Mouse (Mus musculus) embryonic facial prominence, embryonic 12.5 days (tissue): ENCODE data around the gene Shank2. TPM values are rescaled to one million over a fixed set of nuclear protein-coding genes. Genes with fewer than 3 reads are reported as not detected.

Experiments used
- ATAC-seq: fragments of 200-750 bp; cut with Nextera tagmentation; 2 replicates; pipeline ENCODE4 v1.8.0; 2017; ENCODE audit not compliant: insufficient number of reproducible peaks, insufficient read depth, low FRiP score, low TSS enrichment
- H3K27ac ChIP-seq: fragments of 300-500 bp; sonication (generic); 2 replicates; pipeline ENCODE4 v1.5.1; 2016; ENCODE audit warnings: mild to moderate bottlenecking
- H3K27me3 ChIP-seq: fragments of 300-500 bp; sonication (generic); 2 replicates; pipeline ENCODE4 v1.6.1; 2016; ENCODE audit warnings: mild to moderate bottlenecking, moderate library complexity
- H3K36me3 ChIP-seq: fragments of 300-500 bp; sonication (generic); 2 replicates; pipeline ENCODE4 v1.6.1; 2016; ENCODE audit warnings: mild to moderate bottlenecking
- H3K4me1 ChIP-seq: fragments of 300-500 bp; sonication (generic); 2 replicates; pipeline ENCODE4 v1.6.1; 2016
- H3K4me2 ChIP-seq: fragments of 300-500 bp; sonication (generic); replicated peaks from 2 replicates; pipeline ENCODE4 v1.6.1; 2016; ENCODE audit warnings: mild to moderate bottlenecking, moderate library complexity
- H3K4me3 ChIP-seq: fragments of 300-500 bp; sonication (generic); 2 replicates; pipeline ENCODE4 v1.5.1; 2016; ENCODE audit warnings: mild to moderate bottlenecking
- H3K9ac ChIP-seq: fragments of 300-500 bp; sonication (generic); 2 replicates; pipeline ENCODE4 v1.6.1; 2016; ENCODE audit warnings: mild to moderate bottlenecking, moderate library complexity
- H3K9me3 ChIP-seq: fragments of 300-500 bp; sonication (generic); 2 replicates; pipeline ENCODE4 v1.6.1; 2016; ENCODE audit warnings: mild to moderate bottlenecking, moderate library complexity
- WGBS: fragments of 180-500 bp; shearing (Covaris S2); methylation state at CpG from one replicate; pipeline ENCODE4 v1.1.7; 2016; 5-methylcytosine and 5-hydroxymethylcytosine counted together
- polyA plus RNA-seq: library from polyadenylated mRNA; unstranded; fragments of >200 nt; fragmentation: Nextera tagmentation; extraction: Ambion mirVana; gene quantifications from 2 replicates; pipeline ENCODE4 v1.2.1, GENCODE M21; 2016

Gene Shank2
- polyA plus RNA-seq, 1 experiment from 2014 or later = 1.00 TPM

DNA sequence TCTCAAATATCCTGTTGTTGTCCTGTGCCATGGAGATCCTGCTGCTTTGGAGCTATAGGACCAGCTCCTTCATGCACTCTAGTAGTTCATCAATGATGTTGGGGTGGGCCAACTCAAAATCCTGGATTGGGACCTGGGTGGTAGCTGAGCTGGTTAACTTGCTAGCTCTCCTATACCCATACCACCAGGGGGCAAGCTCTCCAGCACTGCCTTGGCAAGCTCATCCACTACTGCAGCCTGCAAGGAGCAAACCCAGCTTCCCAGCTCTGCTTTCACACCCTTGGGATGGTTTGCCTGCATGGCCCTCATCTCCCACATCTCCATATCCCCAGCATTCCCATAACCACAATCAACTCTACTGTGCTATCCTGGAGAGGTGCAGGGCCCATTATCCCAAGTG, 10.6 kb upstream of the Shank2 start:
- Histone ChIP-seq H3K9me3 (no peaks in the 10 kb centered on the region), H3K27me3 (no peaks in the 10 kb centered on the region), H3K9ac (no peak overlapping the region), H3K27ac (no peak overlapping the region), H3K4me3 (no peak overlapping the region), H3K36me3 (no peaks in the 10 kb centered on the region), H3K4me1 (no peaks in the 10 kb centered on the region), H3K4me2 (no peak overlapping the region)
- no peak for ATAC-seq

- H3K27me3 ChIP-seq = no peaks in the 10 kb centered on the region
- no peak overlapping the region for H3K4me3 ChIP-seq
- H3K36me3 ChIP-seq = no peaks in the 10 kb centered on the region
- H3K27ac ChIP-seq = no peak overlapping the region
- no peak overlapping the region for H3K9ac ChIP-seq
- ATAC-seq = no peak
- peaks cover 4% of the 10 kb centered on the region; the same call in 1 of the 2 replicates for H3K9me3 ChIP-seq
- WGBS = 84% methylated on average over 3 of the region's 3 CpGs
- no peaks in the 10 kb centered on the region for H3K4me1 ChIP-seq
- H3K4me2 ChIP-seq = no peak overlapping the region
Measured at GRCm38 (mm10) chr7:143999073-143999472, 2.7 kb upstream of the Shank2 start.

- Histone ChIP-seq H3K9me3 (no peaks in the 10 kb centered on the region), H3K4me1 (no peaks in the 10 kb centered on the region), H3K4me2 (no peak overlapping the region), H3K4me3 (no peak overlapping the region), H3K9ac (no peak overlapping the region), H3K36me3 (no peaks in the 10 kb centered on the region), H3K27me3 (no peaks in the 10 kb centered on the region), H3K27ac (no peak overlapping the region)
- 87% methylated on average over 3 of the region's 3 CpGs for WGBS
- no peak for ATAC-seq
Measured at GRCm38 (mm10) chr7:144003471-144003870, 1.7 kb downstream of the Shank2 start.

DNA sequence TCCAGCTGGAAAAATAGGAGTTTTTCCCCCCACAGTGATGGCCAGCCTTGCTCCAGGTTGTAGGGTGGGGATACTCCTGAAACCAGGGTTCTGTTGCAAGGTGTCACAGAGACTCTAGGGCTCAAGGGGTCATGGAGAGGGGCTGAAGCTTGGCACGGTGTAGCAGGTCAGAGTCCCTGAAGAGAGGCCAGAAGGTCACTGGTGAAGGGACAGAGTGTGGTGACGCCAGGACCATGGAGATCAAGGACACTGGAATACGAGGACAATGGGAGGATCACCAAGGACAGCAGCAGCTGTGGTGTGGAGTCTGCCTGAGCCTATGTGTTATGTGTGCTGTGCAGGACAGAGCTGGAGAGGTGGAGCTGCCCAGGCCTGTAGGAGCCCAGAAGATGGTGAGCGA, 6.4 kb downstream of the Shank2 start:
- H3K27me3 ChIP-seq = no peaks in the 10 kb centered on the region
- ATAC-seq = no peak
- H3K36me3 ChIP-seq = no peaks in the 10 kb centered on the region
- no peak overlapping the region for H3K4me2 ChIP-seq
- no peak overlapping the region for H3K4me3 ChIP-seq
- no peak overlapping the region for H3K9ac ChIP-seq
- no peak overlapping the region for H3K27ac ChIP-seq
- no peaks in the 10 kb centered on the region for H3K9me3 ChIP-seq
- no peaks in the 10 kb centered on the region for H3K4me1 ChIP-seq
- WGBS = 70% methylated on average over 4 of the region's 4 CpGs

DNA sequence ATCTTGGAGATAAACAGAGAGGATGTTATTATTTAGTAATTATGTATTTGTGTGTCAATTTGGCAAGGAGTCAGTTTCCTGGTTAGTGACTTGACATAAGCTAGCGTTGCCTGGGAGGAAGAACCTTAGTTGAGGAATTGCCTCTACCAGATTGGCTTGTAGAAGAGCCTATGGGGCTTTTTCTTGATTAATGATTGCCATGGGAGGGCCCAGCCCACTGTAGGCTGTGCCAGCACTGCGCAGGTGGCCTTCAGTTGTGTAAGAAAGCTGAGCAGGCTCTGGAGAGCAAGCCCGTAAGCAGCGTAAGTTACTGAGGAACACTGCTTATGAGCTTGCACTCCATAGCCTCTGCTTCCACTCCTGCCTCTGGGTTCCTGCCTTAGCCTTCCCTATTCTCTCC, 7.3 kb downstream of the Shank2 start:
- Histone ChIP-seq H3K4me1 (no peaks in the 10 kb centered on the region), H3K27me3 (no peaks in the 10 kb centered on the region), H3K36me3 (no peaks in the 10 kb centered on the region), H3K9me3 (no peaks in the 10 kb centered on the region), H3K4me2 (no peak overlapping the region), H3K27ac (no peak overlapping the region), H3K9ac (no peak overlapping the region), H3K4me3 (no peak overlapping the region)
- 88% methylated on average over 4 of the region's 4 CpGs for WGBS
- no peak for ATAC-seq

DNA sequence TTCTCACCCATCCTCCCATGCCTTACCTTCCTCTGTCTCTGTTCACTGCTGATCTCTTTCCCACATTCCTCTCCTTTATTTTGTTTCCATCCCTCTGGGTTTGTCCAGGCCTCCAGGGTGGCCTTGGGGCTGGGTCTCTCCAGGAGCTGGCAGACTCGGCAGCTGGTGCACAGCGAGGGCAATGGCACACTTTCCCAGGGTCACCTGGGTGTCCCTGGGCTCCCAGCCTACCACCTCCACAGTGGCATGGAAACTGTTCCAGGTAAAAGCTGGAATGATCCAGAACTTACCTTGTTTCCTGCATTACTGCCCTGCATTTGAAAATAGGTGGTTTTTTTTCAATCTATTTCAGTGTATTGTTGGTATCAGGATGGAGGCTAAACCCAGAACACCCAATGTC, 12.8 kb downstream of the Shank2 start:
- Histone ChIP-seq H3K4me1 (no peaks in the 10 kb centered on the region), H3K4me3 (no peak overlapping the region), H3K9ac (no peak overlapping the region), H3K9me3 (no peaks in the 10 kb centered on the region), H3K27ac (no peak overlapping the region), H3K4me2 (no peak overlapping the region), H3K27me3 (no peaks in the 10 kb centered on the region), H3K36me3 (no peaks in the 10 kb centered on the region)
- no peak for ATAC-seq
- WGBS = 58% methylated on average over 2 of the region's 2 CpGs

DNA sequence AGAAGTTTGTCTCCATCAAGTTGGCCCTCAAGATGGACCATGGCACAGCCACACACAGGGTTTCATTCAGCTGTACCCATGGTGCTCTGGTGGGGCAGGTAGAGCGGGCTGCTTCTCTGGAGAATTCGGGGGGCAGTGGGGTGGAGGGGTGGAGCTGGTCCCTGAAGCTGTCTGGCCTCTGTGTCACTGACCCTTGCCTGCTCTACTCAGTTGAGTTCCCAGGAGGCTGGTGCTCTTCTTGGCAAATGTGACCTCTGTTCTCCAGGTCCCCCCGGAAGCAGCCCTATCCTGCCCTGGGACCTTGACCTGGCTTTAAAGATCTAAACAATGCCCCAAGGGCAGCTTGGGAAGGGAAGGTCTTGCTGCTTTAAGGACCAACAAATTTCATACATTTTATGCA, 20.1 kb downstream of the Shank2 start:
- H3K4me1 ChIP-seq = no peaks in the 10 kb centered on the region
- H3K27ac ChIP-seq = no peak overlapping the region
- ATAC-seq = no peak
- 72% methylated on average over 3 of the region's 3 CpGs for WGBS
- no peak overlapping the region for H3K4me3 ChIP-seq
- no peaks in the 10 kb centered on the region for H3K27me3 ChIP-seq
- no peak overlapping the region for H3K9ac ChIP-seq
- no peak overlapping the region for H3K4me2 ChIP-seq
- no peaks in the 10 kb centered on the region for H3K9me3 ChIP-seq
- no peaks in the 10 kb centered on the region for H3K36me3 ChIP-seq

GRCm38 (mm10) chr7:144022682-144023081, 21.0 kb downstream of the Shank2 start:
- Histone ChIP-seq H3K27me3 (no peaks in the 10 kb centered on the region), H3K27ac (no peak overlapping the region), H3K9me3 (no peaks in the 10 kb centered on the region), H3K36me3 (no peaks in the 10 kb centered on the region), H3K4me3 (no peak overlapping the region), H3K9ac (no peak overlapping the region), H3K4me1 (no peaks in the 10 kb centered on the region), H3K4me2 (no peak overlapping the region)
- no peak for ATAC-seq
- 39% methylated on average over 5 of the region's 5 CpGs for WGBS

DNA sequence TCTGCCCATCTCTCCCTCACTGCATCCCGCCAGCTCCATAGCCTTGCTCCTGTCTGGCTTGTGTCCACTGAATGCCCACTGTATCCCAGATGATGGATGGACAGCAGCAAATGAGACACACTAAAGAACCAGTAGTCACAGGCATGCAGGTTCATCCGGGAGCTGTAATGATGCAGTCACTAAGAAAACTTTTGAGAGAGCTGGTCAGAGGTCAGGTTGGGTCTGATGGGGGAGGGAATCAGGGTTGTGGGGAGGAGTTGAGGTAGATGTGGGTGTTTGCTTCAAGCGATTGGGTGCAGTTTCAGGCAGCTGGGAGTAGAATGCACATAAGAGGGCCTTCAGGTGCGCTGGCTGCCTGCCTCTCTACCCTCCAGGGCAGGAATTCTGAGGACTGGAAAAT, 21.8 kb downstream of the Shank2 start:
- Histone ChIP-seq H3K4me3 (no peak overlapping the region), H3K4me1 (no peaks in the 10 kb centered on the region), H3K4me2 (no peak overlapping the region), H3K36me3 (no peaks in the 10 kb centered on the region), H3K27ac (no peak overlapping the region), H3K9me3 (no peaks in the 10 kb centered on the region), H3K27me3 (no peaks in the 10 kb centered on the region), H3K9ac (no peak overlapping the region)
- ATAC-seq = no peak
- WGBS = 68% methylated on average over 4 of the region's 4 CpGs

DNA sequence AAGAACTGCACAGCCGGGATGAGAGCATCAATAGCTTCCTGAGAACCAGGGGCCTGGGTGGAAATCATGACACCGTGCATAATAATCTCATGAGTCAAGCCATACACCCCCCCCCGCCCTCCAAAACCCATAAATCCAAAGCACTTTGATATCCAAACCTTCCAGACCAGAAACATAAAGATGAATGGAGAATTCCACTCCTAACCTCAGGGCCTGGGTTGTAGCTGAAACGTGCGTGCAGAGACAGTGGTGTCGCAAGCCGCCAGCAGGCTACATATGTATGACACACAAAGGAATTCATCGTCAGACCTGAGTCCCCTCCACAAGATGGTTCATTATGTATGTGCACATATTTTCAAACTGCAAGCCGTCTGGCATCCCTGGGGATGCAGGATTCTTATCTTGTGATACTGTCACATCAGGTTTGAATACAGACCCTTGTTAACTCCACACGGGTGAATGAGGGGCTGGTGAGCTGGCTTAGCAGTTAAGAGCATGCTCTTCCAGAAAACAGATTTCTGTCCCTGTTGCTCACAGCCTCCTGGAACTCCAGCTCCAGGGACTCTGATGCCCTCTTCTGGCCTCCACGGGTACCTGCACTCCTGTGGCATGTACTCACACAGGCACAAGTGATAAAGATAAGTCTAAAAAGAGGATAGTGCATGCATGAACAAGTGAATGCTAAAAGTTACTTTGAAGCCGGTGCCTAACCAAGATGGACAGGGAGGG, 24.5 kb downstream of the Shank2 start:
- no peak overlapping the region for H3K27ac ChIP-seq
- H3K4me2 ChIP-seq = no peak overlapping the region
- H3K4me3 ChIP-seq = no peak overlapping the region
- H3K9me3 ChIP-seq = no peaks in the 10 kb centered on the region
- 87% methylated on average over 12 of the region's 12 CpGs for WGBS
- no peak for ATAC-seq
- no peak overlapping the region for H3K9ac ChIP-seq
- H3K36me3 ChIP-seq = no peaks in the 10 kb centered on the region
- H3K27me3 ChIP-seq = no peaks in the 10 kb centered on the region
- H3K4me1 ChIP-seq = no peaks in the 10 kb centered on the region

DNA sequence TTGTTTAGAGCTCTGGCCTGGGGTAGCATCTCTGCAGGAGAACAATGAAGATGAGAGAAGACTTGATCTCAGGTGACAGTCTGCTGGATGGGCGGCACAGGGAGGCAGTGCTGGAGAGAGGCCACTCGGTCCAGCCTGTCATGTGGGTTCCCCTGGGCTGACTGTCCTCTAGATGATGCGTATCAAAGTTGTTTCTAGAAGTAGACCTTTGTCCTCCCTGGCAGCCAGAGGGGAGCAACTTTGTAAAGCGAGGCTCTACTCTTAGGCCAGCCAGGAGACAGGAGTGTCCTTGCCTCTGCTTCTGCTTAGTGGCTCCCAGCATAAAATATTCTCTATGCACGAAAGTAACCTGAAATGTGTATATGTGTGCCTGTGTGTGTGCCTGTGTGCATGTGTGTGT, 27.5 kb downstream of the Shank2 start:
- no peaks in the 10 kb centered on the region for H3K27me3 ChIP-seq
- H3K9ac ChIP-seq = no peak overlapping the region
- no peak overlapping the region for H3K27ac ChIP-seq
- ATAC-seq = no peak
- no peak overlapping the region for H3K4me2 ChIP-seq
- H3K4me1 ChIP-seq = 0 out of 2 replicates have a peak, but pooled peaks cover 3% of the 10 kb centered on the region
- no peaks in the 10 kb centered on the region for H3K36me3 ChIP-seq
- WGBS = 61% methylated on average over 5 of the region's 5 CpGs
- no peak overlapping the region for H3K4me3 ChIP-seq
- no peaks in the 10 kb centered on the region for H3K9me3 ChIP-seq

DNA sequence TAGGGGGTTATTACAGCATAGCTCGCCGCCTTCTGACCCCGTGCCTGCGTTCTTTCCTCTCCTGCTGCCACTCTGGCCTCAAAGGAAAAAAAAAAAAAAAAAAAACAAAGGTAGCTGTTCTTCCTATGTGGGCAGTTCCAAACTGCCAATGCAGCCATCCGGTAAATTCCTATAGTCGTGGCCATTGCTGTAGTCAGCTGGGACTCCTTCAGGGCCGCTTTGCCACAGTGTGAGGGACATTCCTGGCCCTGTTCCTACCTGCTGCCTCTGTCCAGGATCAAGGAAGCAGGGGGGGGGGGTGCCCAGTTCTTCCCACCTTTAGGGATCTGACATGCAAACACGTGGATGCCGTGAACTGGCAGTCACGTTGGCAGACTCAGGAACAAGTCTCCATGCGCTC, 29.1 kb downstream of the Shank2 start:
- no peak overlapping the region for H3K4me2 ChIP-seq
- H3K27me3 ChIP-seq = no peaks in the 10 kb centered on the region
- H3K9ac ChIP-seq = no peak overlapping the region
- 61% methylated on average over 11 of the region's 11 CpGs for WGBS
- H3K9me3 ChIP-seq = no peaks in the 10 kb centered on the region
- H3K27ac ChIP-seq = no peak overlapping the region
- no peak for ATAC-seq
- H3K4me3 ChIP-seq = no peak overlapping the region
- H3K36me3 ChIP-seq = no peaks in the 10 kb centered on the region
- H3K4me1 ChIP-seq = 0 out of 2 replicates have a peak, but pooled peaks cover 3% of the 10 kb centered on the region
